Mouse (Mus musculus) neural tube, embryonic 15.5 days (tissue): ENCODE measurements around the gene Stambpl1. TPM values are rescaled to one million over a fixed set of nuclear protein-coding genes. Genes with fewer than 3 reads are reported as not detected.

Experiments used
- ATAC-seq: fragments of 200-750 bp; cut with Nextera tagmentation; 2 replicates; pipeline ENCODE4 v1.8.0; 2017; ENCODE audit warnings: mild to moderate bottlenecking, moderate TSS enrichment, moderate library complexity; ENCODE audit not compliant: low FRiP score
- H3K27ac ChIP-seq: fragments of 300-500 bp; sonication (generic); replicated peaks from 2 replicates; pipeline ENCODE4 v1.5.1; 2015; ENCODE audit warnings: mild to moderate bottlenecking, inconsistent platforms
- H3K27me3 ChIP-seq: fragments of 300-500 bp; sonication (generic); replicated peaks from 2 replicates; pipeline ENCODE4 v1.6.1; 2015; ENCODE audit warnings: inconsistent platforms
- H3K36me3 ChIP-seq: fragments of 300-500 bp; sonication (generic); 2 replicates; pipeline ENCODE4 v1.6.1; 2015; ENCODE audit warnings: inconsistent platforms
- H3K4me1 ChIP-seq: fragments of 300-500 bp; sonication (generic); 2 replicates; pipeline ENCODE4 v1.6.1; 2015; ENCODE audit warnings: inconsistent platforms
- H3K4me2 ChIP-seq: fragments of 300-500 bp; sonication (generic); 2 replicates; pipeline ENCODE4 v1.6.1; 2015; ENCODE audit warnings: inconsistent platforms, mild to moderate bottlenecking, moderate library complexity
- H3K4me3 ChIP-seq: fragments of 300-500 bp; sonication (generic); replicated peaks from 2 replicates; pipeline ENCODE4 v1.5.1; 2015; ENCODE audit warnings: mild to moderate bottlenecking, inconsistent platforms
- H3K9ac ChIP-seq: fragments of 300-500 bp; sonication (generic); replicated peaks from 2 replicates; pipeline ENCODE4 v1.6.1; 2015; ENCODE audit warnings: mild to moderate bottlenecking, inconsistent platforms
- H3K9me3 ChIP-seq: fragments of 300-500 bp; sonication (generic); replicated peaks from 2 replicates; pipeline ENCODE4 v1.6.1; 2016; ENCODE audit warnings: inconsistent platforms
- WGBS: fragments of 180-500 bp; shearing (Covaris S2); methylation state at CpG from one replicate; pipeline ENCODE4 v1.1.7; 2015; ENCODE audit warnings: mixed read lengths; 5-methylcytosine and 5-hydroxymethylcytosine counted together
- polyA plus RNA-seq: library from polyadenylated mRNA; unstranded; fragments of >200 nt; fragmentation: Nextera tagmentation; extraction: Ambion mirVana; gene quantifications from 2 replicates; pipeline ENCODE4 v1.2.1, GENCODE M21; 2015

Stambpl1 gene
- polyA plus RNA-seq, 1 experiment from 2014 or later = 25.8 TPM

DNA sequence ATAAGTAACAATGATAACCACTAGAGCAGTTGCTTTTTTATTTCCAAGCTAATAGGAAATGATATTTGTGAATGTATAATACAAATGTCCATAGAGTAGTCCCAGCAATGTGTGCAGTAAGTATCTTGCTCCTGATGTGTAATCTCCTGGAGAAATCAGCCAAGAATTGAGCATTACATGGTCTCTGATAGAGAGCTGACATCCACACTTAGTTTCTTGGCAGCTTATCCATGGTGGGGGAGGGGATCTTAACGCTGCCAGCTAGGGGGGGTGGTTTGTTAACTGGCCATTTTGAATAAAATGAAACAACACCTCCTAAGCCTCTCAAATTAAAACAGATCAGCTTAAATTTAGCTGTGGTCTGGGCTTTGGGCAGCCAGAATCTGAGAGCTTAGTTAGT lies 77.0 kb downstream of the Stambpl1 start:
- no peak overlapping the region for H3K4me3 ChIP-seq
- H3K9ac ChIP-seq = no peak overlapping the region
- WGBS = 63% methylated on average over 1 of the region's 1 CpGs
- H3K27me3 ChIP-seq = no peaks in the 10 kb centered on the region
- no peak overlapping the region for H3K4me2 ChIP-seq
- H3K27ac ChIP-seq = no peak overlapping the region
- no peak for ATAC-seq
- H3K36me3 ChIP-seq = no peaks in the 10 kb centered on the region
- H3K4me1 ChIP-seq = no peaks in the 10 kb centered on the region
- H3K9me3 ChIP-seq = no peaks in the 10 kb centered on the region

GRCm38 (mm10) chr19:34270106-34270726 lies 78.2 kb downstream of the Stambpl1 start:
- Histone ChIP-seq H3K4me2 (no peak overlapping the region), H3K9me3 (no peaks in the 10 kb centered on the region), H3K27me3 (no peaks in the 10 kb centered on the region), H3K36me3 (no peaks in the 10 kb centered on the region), H3K27ac (no peak overlapping the region), H3K4me3 (no peak overlapping the region), H3K4me1 (no peaks in the 10 kb centered on the region), H3K9ac (no peak overlapping the region)
- ATAC-seq = no peak
- 92% methylated on average over 11 of the region's 11 CpGs for WGBS

DNA sequence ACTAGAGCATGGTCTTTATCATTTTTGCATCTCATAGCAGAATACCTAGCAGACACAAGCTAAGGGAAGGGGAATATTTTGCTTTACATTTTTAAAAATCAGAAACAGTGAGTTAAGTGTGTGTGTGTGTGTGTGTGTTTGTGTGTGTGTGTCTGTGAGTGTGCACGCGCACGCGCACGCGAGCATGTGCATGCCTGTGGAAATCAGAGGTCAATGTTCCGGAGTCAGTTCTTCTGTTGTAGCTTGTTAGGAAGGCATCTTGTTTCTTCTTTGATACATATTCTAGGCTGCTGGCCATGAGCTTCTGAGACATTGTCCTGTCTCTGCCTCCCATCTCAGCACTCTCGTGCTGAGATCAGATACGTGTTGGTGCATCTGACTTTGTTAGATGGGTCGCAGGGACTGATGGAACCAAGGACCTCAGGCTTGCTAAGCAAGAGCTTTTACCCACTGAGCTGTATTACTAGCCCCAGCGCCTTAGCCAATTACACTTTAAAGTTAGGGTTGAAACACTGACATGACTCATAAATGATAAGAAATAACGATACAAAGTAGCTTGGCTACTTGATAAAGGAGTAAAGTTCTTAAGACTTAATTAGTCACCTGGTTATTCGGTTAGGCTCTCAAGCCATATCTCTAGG lies 78.9 kb downstream of the Stambpl1 start:
- no peaks in the 10 kb centered on the region for H3K36me3 ChIP-seq
- no peak overlapping the region for H3K4me3 ChIP-seq
- H3K27ac ChIP-seq = no peak overlapping the region
- 96% methylated on average over 13 of the region's 13 CpGs for WGBS
- no peaks in the 10 kb centered on the region for H3K27me3 ChIP-seq
- ATAC-seq = no peak
- H3K4me1 ChIP-seq = no peaks in the 10 kb centered on the region
- no peaks in the 10 kb centered on the region for H3K9me3 ChIP-seq
- no peak overlapping the region for H3K4me2 ChIP-seq
- H3K9ac ChIP-seq = no peak overlapping the region

GRCm38 (mm10) chr19:34273073-34273472 lies 81.0 kb downstream of the Stambpl1 start:
- no peak for ATAC-seq
- WGBS = 97% methylated on average over 1 of the region's 1 CpGs
- H3K36me3 ChIP-seq = no peaks in the 10 kb centered on the region
- H3K27ac ChIP-seq = no peak overlapping the region
- no peak overlapping the region for H3K9ac ChIP-seq
- H3K4me3 ChIP-seq = no peak overlapping the region
- no peaks in the 10 kb centered on the region for H3K9me3 ChIP-seq
- no peaks in the 10 kb centered on the region for H3K27me3 ChIP-seq
- no peak overlapping the region for H3K4me2 ChIP-seq
- H3K4me1 ChIP-seq = no peaks in the 10 kb centered on the region

DNA sequence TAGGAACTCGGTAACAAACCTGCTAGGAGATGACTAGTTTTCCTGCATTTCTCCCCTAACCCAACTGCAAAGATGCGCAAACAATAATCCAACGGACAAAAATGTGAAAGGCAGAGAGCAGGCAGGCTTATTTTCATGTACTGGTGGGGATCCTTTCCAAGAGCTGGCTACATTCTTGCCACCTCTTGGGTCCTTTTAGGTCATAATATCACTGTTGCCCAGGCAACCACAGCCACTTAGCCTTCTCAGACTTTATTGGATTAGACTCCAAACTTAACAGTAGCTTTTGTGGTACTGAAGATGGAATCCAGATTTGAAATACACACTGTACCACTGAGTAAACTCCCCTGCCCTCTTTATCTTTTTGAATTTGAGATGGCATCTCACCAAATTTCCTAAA lies 86.0 kb downstream of the Stambpl1 start:
- no peaks in the 10 kb centered on the region for H3K36me3 ChIP-seq
- H3K27me3 ChIP-seq = no peaks in the 10 kb centered on the region
- 78% methylated on average over 3 of the region's 3 CpGs for WGBS
- no peaks in the 10 kb centered on the region for H3K9me3 ChIP-seq
- no peak overlapping the region for H3K4me3 ChIP-seq
- H3K27ac ChIP-seq = no peak overlapping the region
- no peak overlapping the region for H3K4me2 ChIP-seq
- no peak overlapping the region for H3K9ac ChIP-seq
- H3K4me1 ChIP-seq = no peaks in the 10 kb centered on the region
- no peak for ATAC-seq

GRCm38 (mm10) chr19:34283614-34284013 lies 91.6 kb downstream of the Stambpl1 start:
- Histone ChIP-seq H3K4me3 (no peak overlapping the region), H3K27me3 (no peaks in the 10 kb centered on the region), H3K36me3 (no peaks in the 10 kb centered on the region), H3K4me1 (no peaks in the 10 kb centered on the region), H3K27ac (no peak overlapping the region), H3K4me2 (no peak overlapping the region), H3K9ac (no peak overlapping the region), H3K9me3 (no peaks in the 10 kb centered on the region)
- WGBS = 90% methylated on average over 6 of the region's 6 CpGs
- ATAC-seq = no peak

- H3K27ac ChIP-seq = no peak overlapping the region
- H3K4me3 ChIP-seq = no peak overlapping the region
- no peaks in the 10 kb centered on the region for H3K9me3 ChIP-seq
- H3K4me2 ChIP-seq = peak overlapping the region; percentile 29; the same call in 1 of the 2 replicates
- no peaks in the 10 kb centered on the region for H3K4me1 ChIP-seq
- no peaks in the 10 kb centered on the region for H3K27me3 ChIP-seq
- no peak for ATAC-seq
- no peak overlapping the region for H3K9ac ChIP-seq
- no peaks in the 10 kb centered on the region for H3K36me3 ChIP-seq
- WGBS = 66% methylated on average over 10 of the region's 10 CpGs
Measured at GRCm38 (mm10) chr19:34284383-34284782, 92.4 kb downstream of the Stambpl1 start.

- ATAC-seq = no peak
- Histone ChIP-seq H3K4me3 (no peak overlapping the region), H3K27ac (no peak overlapping the region), H3K27me3 (no peaks in the 10 kb centered on the region), H3K36me3 (no peaks in the 10 kb centered on the region), H3K9ac (no peak overlapping the region), H3K4me1 (0 out of 2 replicates have a peak, but pooled peaks cover under 1% of the 10 kb centered on the region), H3K9me3 (no peaks in the 10 kb centered on the region), H3K4me2 (no peak overlapping the region)
- WGBS = 67% methylated on average over 2 of the region's 2 CpGs
Measured at GRCm38 (mm10) chr19:34284826-34285225, 92.8 kb downstream of the Stambpl1 start.

GRCm38 (mm10) chr19:34287221-34287620 lies 95.2 kb downstream of the Stambpl1 start:
- Histone ChIP-seq H3K4me1 (peaks cover 13% of the 10 kb centered on the region; the same call in 1 of the 2 replicates), H3K4me2 (no peak overlapping the region), H3K9ac (no peak overlapping the region), H3K27ac (no peak overlapping the region), H3K27me3 (peaks cover 3% of the 10 kb centered on the region; the same call in 1 of the 2 replicates), H3K36me3 (no peaks in the 10 kb centered on the region), H3K9me3 (no peaks in the 10 kb centered on the region), H3K4me3 (no peak overlapping the region)
- no peak for ATAC-seq

DNA sequence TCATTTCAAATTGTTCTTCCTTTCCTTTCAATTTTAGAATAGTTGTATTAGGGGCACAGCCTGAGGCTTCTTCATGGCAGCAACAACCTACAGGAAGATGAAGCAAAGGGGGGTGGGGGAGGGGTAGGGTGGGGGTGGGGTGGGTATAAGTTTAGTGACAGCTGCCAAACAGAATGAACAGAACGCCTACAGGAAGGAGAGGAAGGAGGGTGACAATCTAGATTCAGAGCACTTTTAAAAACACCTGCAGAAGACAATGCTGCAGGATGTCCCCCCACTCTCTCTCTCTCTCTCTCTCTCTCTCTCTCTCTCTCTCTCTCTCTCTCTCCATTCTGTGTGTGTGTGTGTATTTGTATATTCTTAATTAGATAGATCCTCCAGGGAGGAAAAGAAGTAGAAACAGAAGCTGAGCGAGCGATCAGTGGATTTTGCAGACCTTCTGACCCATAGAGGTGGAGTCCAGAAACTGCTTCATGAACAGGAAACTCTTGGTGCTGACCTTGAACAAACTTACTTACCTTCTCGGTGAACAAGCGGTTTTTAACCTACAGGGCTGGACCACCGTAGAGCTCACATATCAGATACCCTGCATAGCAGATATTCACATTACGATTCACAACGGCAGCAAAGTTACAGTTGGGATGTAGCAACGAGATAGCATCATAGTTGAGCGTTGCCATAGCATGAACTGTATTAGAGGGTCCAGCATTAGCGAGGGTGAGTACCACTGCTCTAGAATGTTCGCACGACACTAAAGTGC lies 95.8 kb downstream of the Stambpl1 start:
- H3K36me3 ChIP-seq = no peaks in the 10 kb centered on the region
- H3K4me3 ChIP-seq = no peak overlapping the region
- H3K9ac ChIP-seq = no peak overlapping the region
- 88% methylated on average over 13 of the region's 13 CpGs for WGBS
- peaks cover 3% of the 10 kb centered on the region; the same call in 1 of the 2 replicates for H3K27me3 ChIP-seq
- H3K27ac ChIP-seq = no peak overlapping the region
- H3K9me3 ChIP-seq = no peaks in the 10 kb centered on the region
- H3K4me2 ChIP-seq = no peak overlapping the region
- ATAC-seq = no peak
- peaks cover 13% of the 10 kb centered on the region; the same call in 1 of the 2 replicates for H3K4me1 ChIP-seq

- H3K27ac ChIP-seq = no peak overlapping the region
- no peaks in the 10 kb centered on the region for H3K9me3 ChIP-seq
- no peak overlapping the region for H3K4me3 ChIP-seq
- no peaks in the 10 kb centered on the region for H3K36me3 ChIP-seq
- ATAC-seq = no peak
- peaks cover 3% of the 10 kb centered on the region; the same call in 1 of the 2 replicates for H3K27me3 ChIP-seq
- H3K9ac ChIP-seq = no peak overlapping the region
- H3K4me2 ChIP-seq = no peak overlapping the region
- peaks cover 13% of the 10 kb centered on the region; the same call in 1 of the 2 replicates for H3K4me1 ChIP-seq
- 93% methylated on average over 1 of the region's 1 CpGs for WGBS
Measured at GRCm38 (mm10) chr19:34288696-34289095, 96.7 kb downstream of the Stambpl1 start.
